Mouse (Mus musculus) liver, adult 2 months (tissue): ENCODE data around the gene Tns4.

Experiments
- CTCF ChIP-seq: fragments of 200-500 bp; IDR thresholded peaks from 2 replicates; pipeline ENCODE4 v1.5.1; 2011; ENCODE audit warnings: low read depth, low read length, control low read depth
- POLR2A ChIP-seq: fragments of 200-500 bp; IDR thresholded peaks from 2 replicates; pipeline ENCODE4 v1.6.1; 2011; ENCODE audit warnings: low read length, control low read depth; ENCODE audit not compliant: insufficient read depth; ENCODE audit errors: extremely low read depth

GRCm38 (mm10) chr11:99137385-99137784, 48.3 kb upstream of the Tns4 start:
- TF ChIP-seq CTCF (no peak), POLR2A (no peak)
